Mouse (Mus musculus) midbrain, embryonic 10.5 days (tissue): ENCODE data around the gene Rabgap1l. TPM values are rescaled to one million over a fixed set of nuclear protein-coding genes. Genes with fewer than 3 reads are reported as not detected.

Experiments used
- DNase-seq: peaks from one replicate; pipeline ENCODE4 v3.0.0-alpha.2; 2017; ENCODE audit warnings: low spot score
- H3K27ac ChIP-seq: fragments of 300-500 bp; sonication (generic); replicated peaks from 2 replicates; pipeline ENCODE4 v1.5.1; 2016; ENCODE audit warnings: mild to moderate bottlenecking
- H3K27me3 ChIP-seq: fragments of 300-500 bp; sonication (generic); 2 replicates; pipeline ENCODE4 v1.6.1; 2016; ENCODE audit warnings: low read depth, mild to moderate bottlenecking; ENCODE audit not compliant: poor library complexity, severe bottlenecking
- H3K36me3 ChIP-seq: fragments of 300-500 bp; sonication (generic); 2 replicates; pipeline ENCODE4 v1.6.1; 2016; ENCODE audit warnings: mild to moderate bottlenecking, moderate library complexity
- H3K4me1 ChIP-seq: fragments of 300-500 bp; sonication (generic); 2 replicates; pipeline ENCODE4 v1.6.1; 2016
- H3K4me3 ChIP-seq: fragments of 300-500 bp; sonication (generic); 2 replicates; pipeline ENCODE4 v1.5.1; 2016; ENCODE audit warnings: mild to moderate bottlenecking, moderate library complexity
- H3K9me3 ChIP-seq: fragments of 300-500 bp; sonication (generic); replicated peaks from 2 replicates; pipeline ENCODE4 v1.6.1; 2016; ENCODE audit warnings: mild to moderate bottlenecking
- WGBS: fragments of 180-500 bp; shearing (Covaris S2); methylation state at CpG from one replicate; pipeline ENCODE4 v1.1.7; 2016; 5-methylcytosine and 5-hydroxymethylcytosine counted together
- polyA plus RNA-seq: library from polyadenylated mRNA; unstranded; fragments of >200 nt; fragmentation: Nextera tagmentation; extraction: Ambion mirVana; gene quantifications from 2 replicates; pipeline ENCODE4 v1.2.1, GENCODE M21; 2016

Rabgap1l gene
- polyA plus RNA-seq, 1 experiment from 2014 or later = 6.8 TPM

- WGBS = 76% methylated on average over 3 of the region's 3 CpGs
Measured at GRCm38 (mm10) chr1:160281337-160282084, 511.5 kb downstream of the Rabgap1l start.

GRCm38 (mm10) chr1:160280603-160281002 is 512.4 kb downstream of the Rabgap1l start:
- no peaks in the 10 kb centered on the region for H3K27me3 ChIP-seq
- no peaks in the 10 kb centered on the region for H3K9me3 ChIP-seq
- no peaks in the 10 kb centered on the region; the same call in 1 of the 2 replicates for H3K4me1 ChIP-seq
- no peak overlapping the region for H3K27ac ChIP-seq
- no peak for DNase-seq
- H3K4me3 ChIP-seq = no peak overlapping the region
- 88% methylated on average over 4 of the region's 4 CpGs for WGBS
- H3K36me3 ChIP-seq = no peaks in the 10 kb centered on the region

More at GRCm38 (mm10) chr1:160281337-160282084, 511.5 kb downstream of the Rabgap1l start:
- no peak overlapping the region for H3K4me3 ChIP-seq
- no peak overlapping the region for H3K27ac ChIP-seq
- DNase-seq = no peak
- H3K9me3 ChIP-seq = no peaks in the 10 kb centered on the region
- H3K4me1 ChIP-seq = no peaks in the 10 kb centered on the region; the same call in 1 of the 2 replicates
- H3K27me3 ChIP-seq = no peaks in the 10 kb centered on the region
- no peaks in the 10 kb centered on the region for H3K36me3 ChIP-seq

- DNase-seq = no peak
- Histone ChIP-seq H3K4me3 (no peak overlapping the region), H3K9me3 (no peaks in the 10 kb centered on the region), H3K4me1 (no peaks in the 10 kb centered on the region; the same call in 1 of the 2 replicates), H3K27me3 (no peaks in the 10 kb centered on the region), H3K36me3 (no peaks in the 10 kb centered on the region), H3K27ac (no peak overlapping the region)
- WGBS = 89% methylated on average over 3 of the region's 3 CpGs
Measured at GRCm38 (mm10) chr1:160277940-160278682, 514.9 kb downstream of the Rabgap1l start.

GRCm38 (mm10) chr1:160275248-160275647 is 517.8 kb downstream of the Rabgap1l start:
- DNase-seq = no peak
- no peaks in the 10 kb centered on the region for H3K27me3 ChIP-seq
- no peak overlapping the region for H3K27ac ChIP-seq
- H3K4me1 ChIP-seq = no peaks in the 10 kb centered on the region
- H3K36me3 ChIP-seq = no peaks in the 10 kb centered on the region
- no peaks in the 10 kb centered on the region for H3K9me3 ChIP-seq
- H3K4me3 ChIP-seq = no peak overlapping the region
- 72% methylated on average over 2 of the region's 2 CpGs for WGBS

GRCm38 (mm10) chr1:160273133-160273743 is 519.8 kb downstream of the Rabgap1l start:
- no peak overlapping the region for H3K4me3 ChIP-seq
- no peak for DNase-seq
- H3K36me3 ChIP-seq = no peaks in the 10 kb centered on the region
- no peak overlapping the region for H3K27ac ChIP-seq
- H3K9me3 ChIP-seq = no peaks in the 10 kb centered on the region
- H3K4me1 ChIP-seq = no peaks in the 10 kb centered on the region
- 91% methylated on average over 7 of the region's 7 CpGs for WGBS
- no peaks in the 10 kb centered on the region for H3K27me3 ChIP-seq

GRCm38 (mm10) chr1:160271282-160271967 is 521.6 kb downstream of the Rabgap1l start:
- Histone ChIP-seq H3K27ac (no peak overlapping the region), H3K27me3 (no peaks in the 10 kb centered on the region), H3K4me3 (no peak overlapping the region), H3K4me1 (no peaks in the 10 kb centered on the region), H3K9me3 (no peaks in the 10 kb centered on the region), H3K36me3 (no peaks in the 10 kb centered on the region)
- DNase-seq = no peak
- 69% methylated on average over 1 of the region's 1 CpGs for WGBS

GRCm38 (mm10) chr1:160268322-160268721 is 524.7 kb downstream of the Rabgap1l start:
- Histone ChIP-seq H3K4me3 (no peak overlapping the region), H3K4me1 (no peaks in the 10 kb centered on the region), H3K27me3 (no peaks in the 10 kb centered on the region), H3K9me3 (no peaks in the 10 kb centered on the region), H3K27ac (no peak overlapping the region), H3K36me3 (no peaks in the 10 kb centered on the region)
- WGBS = 90% methylated on average over 3 of the region's 3 CpGs
- no peak for DNase-seq

- H3K4me1 ChIP-seq = peaks cover 3% of the 10 kb centered on the region
- H3K36me3 ChIP-seq = no peaks in the 10 kb centered on the region
- H3K27ac ChIP-seq = no peak overlapping the region
- H3K27me3 ChIP-seq = no peaks in the 10 kb centered on the region
- no peaks in the 10 kb centered on the region for H3K9me3 ChIP-seq
- no peak for DNase-seq
- H3K4me3 ChIP-seq = no peak overlapping the region
- 90% methylated on average over 16 of the region's 16 CpGs for WGBS
Measured at GRCm38 (mm10) chr1:160263630-160264346, 529.2 kb downstream of the Rabgap1l start.

GRCm38 (mm10) chr1:160263053-160263452 is 530.0 kb downstream of the Rabgap1l start:
- no peak for DNase-seq
- Histone ChIP-seq H3K4me3 (no peak overlapping the region), H3K4me1 (peaks cover 3% of the 10 kb centered on the region), H3K27ac (no peak overlapping the region), H3K36me3 (no peaks in the 10 kb centered on the region), H3K27me3 (no peaks in the 10 kb centered on the region), H3K9me3 (no peaks in the 10 kb centered on the region)
- WGBS = 95% methylated on average over 5 of the region's 5 CpGs

GRCm38 (mm10) chr1:160262415-160262814 is 530.6 kb downstream of the Rabgap1l start:
- H3K4me3 ChIP-seq = no peak overlapping the region
- no peaks in the 10 kb centered on the region for H3K36me3 ChIP-seq
- H3K9me3 ChIP-seq = no peaks in the 10 kb centered on the region
- 77% methylated on average over 4 of the region's 4 CpGs for WGBS
- H3K27me3 ChIP-seq = no peaks in the 10 kb centered on the region
- peaks cover 3% of the 10 kb centered on the region for H3K4me1 ChIP-seq
- DNase-seq = no peak
- no peak overlapping the region for H3K27ac ChIP-seq

- H3K4me3 ChIP-seq = no peak overlapping the region
- no peak overlapping the region for H3K27ac ChIP-seq
- H3K27me3 ChIP-seq = no peaks in the 10 kb centered on the region
- 79% methylated on average over 2 of the region's 2 CpGs for WGBS
- H3K4me1 ChIP-seq = peaks cover 3% of the 10 kb centered on the region
- DNase-seq = no peak
- no peaks in the 10 kb centered on the region for H3K9me3 ChIP-seq
- H3K36me3 ChIP-seq = no peaks in the 10 kb centered on the region
Measured at GRCm38 (mm10) chr1:160261849-160262248, 531.2 kb downstream of the Rabgap1l start.

- Histone ChIP-seq H3K27ac (no peak overlapping the region), H3K27me3 (no peaks in the 10 kb centered on the region), H3K4me3 (no peak overlapping the region), H3K36me3 (no peaks in the 10 kb centered on the region), H3K4me1 (peaks cover 3% of the 10 kb centered on the region), H3K9me3 (no peaks in the 10 kb centered on the region)
- DNase-seq = no peak
- 88% methylated on average over 4 of the region's 4 CpGs for WGBS
Measured at GRCm38 (mm10) chr1:160260605-160261004, 532.4 kb downstream of the Rabgap1l start.
